In genomic region chr17:23563595-23564367, GRCm38 (mm10) we compare ENCODE assay signal across 8 mouse cellular contexts. TPM values are rescaled to one million over a fixed set of nuclear protein-coding genes. Genes with fewer than 3 reads are reported as not detected.
DNase-seq lines count a peak whose midpoint lies in the region; ATAC-seq and TF ChIP-seq lines count a peak whose summit lies in the region.

Zfp213 (minus strand) TSS chr17:23564238.

- peaks cover 15% of the 10 kb centered on the region for H3K36me3 ChIP-seq in hindbrain, embryonic 16.5 days (ENCODE audit: control insufficient read depth, insufficient read depth, low read length)

- H3K4me3 ChIP-seq in hindbrain, embryonic 16.5 days (ENCODE audit: low read length) = peak within 1 kb of the TSS; percentile 90
- H3K4me3 ChIP-seq in left cerebral cortex, adult 2 months = peak within 1 kb of the TSS; percentile 66

- intact Hi-C loops in left cerebral cortex, adult 2 months (cut with DNase I) = no loop called here

- no peaks in the 10 kb centered on the region for H3K9me3 ChIP-seq in hindbrain, embryonic 16.5 days (ENCODE audit: control insufficient read depth, low read length)

- H3K9ac ChIP-seq in hindbrain, embryonic 16.5 days (ENCODE audit: low read depth, low read length) = peak within 1 kb of the TSS; percentile 95

- TF ChIP-seq CTCF in left cerebral cortex, adult 2 months (IDR thresholded peaks at IDR 0.05) = no peak; the same call in 1 of the 2 replicates

- under 1% methylated on average over 59 of the region's 59 CpGs for WGBS in hindbrain, embryonic 16.5 days

- peak; percentile 97 for DNase-seq in T-cell, adult 2 months (ENCODE audit: low spot score)
- peak; percentile 96 to 98 for DNase-seq in cerebellum, postnatal 36 days
- DNase-seq in gastrocnemius, adult 18-20 months (ENCODE audit: low spot score) = peak; percentile 95
- DNase-seq in left cerebral cortex, adult 2 months (ENCODE audit: extremely low spot score in 1 of 2, low spot score in 2 of 2) = peak; percentile 96 to 97
- DNase-seq in right cerebral cortex, adult 2 months (ENCODE audit: low spot score in 2 of 2) = peak; percentile 92 to 95
- peak; percentile 95 for DNase-seq in urinary bladder, postnatal 14 days (ENCODE audit: low spot score)

- no peaks in the 10 kb centered on the region for H3K27me3 ChIP-seq in hindbrain, embryonic 16.5 days (replicated peaks; ENCODE audit: control insufficient read depth, insufficient read depth, low read length)

- H3K4me2 ChIP-seq in hindbrain, embryonic 16.5 days (ENCODE audit: low read length) = peak within 1 kb of the TSS; percentile 92

- peak within 1 kb of the TSS; percentile 96 for H3K27ac ChIP-seq in hindbrain, embryonic 16.5 days (ENCODE audit: low read depth, low read length)
- peak within 1 kb of the TSS; percentile 87 for H3K27ac ChIP-seq in left cerebral cortex, adult 2 months

- ATAC-seq in hindbrain, embryonic 16.5 days = peak; percentile 97
- peak; percentile 95 for ATAC-seq in megakaryocyte, adult 5-6 weeks (ENCODE audit: poor library complexity, severe bottlenecking)

- peaks cover 14% of the 10 kb centered on the region for H3K4me1 ChIP-seq in hindbrain, embryonic 16.5 days (ENCODE audit: control insufficient read depth, insufficient read depth, low read depth, low read length)

RNA-seq across cellular contexts. Expression of gene Zfp213, which starts in this region (rescaled TPM):
- 1 to 10 TPM; 2.1 to 2.8 TPM for total RNA-seq in gastrocnemius, adult 18-20 months (2021)
- polyA plus RNA-seq in hindbrain, embryonic 16.5 days (2015; fragmentation: Nextera tagmentation; extraction: Ambion mirVana) = 17.0 and 18.0 TPM in 2 replicates
- total RNA-seq in left cerebral cortex, adult 2 months (2021) = 1 to 10 TPM; 6.8 TPM
- 2.1 and 2.4 TPM in 2 replicates for total RNA-seq in megakaryocyte, adult 5-6 weeks (2015)
- total RNA-seq in megakaryocyte, adult 5-6 weeks (2017) = 2.7 and 4.7 TPM in 2 replicates

Comparison
In these comparisons a context has a peak if more than half of its experiments do, and no peak if none do; other contexts are left out.
1. Peak in every context shown above with its lines: DNase-seq, ATAC-seq, H3K4me3 ChIP-seq and H3K27ac ChIP-seq.